Mouse (Mus musculus): Measurements from ENCODE around the gene Cntn2.
A peak's percentile ranks its signal among the peaks of the same experiment; 100 is the strongest.

Gene Cntn2

GRCm38 (mm10) chr1:132557901-132558631 lies 15.0 kb upstream of the Cntn2 start:
- DNase-seq (ENCODE audit: low read depth, low spot score): peak; percentile 59

DNA sequence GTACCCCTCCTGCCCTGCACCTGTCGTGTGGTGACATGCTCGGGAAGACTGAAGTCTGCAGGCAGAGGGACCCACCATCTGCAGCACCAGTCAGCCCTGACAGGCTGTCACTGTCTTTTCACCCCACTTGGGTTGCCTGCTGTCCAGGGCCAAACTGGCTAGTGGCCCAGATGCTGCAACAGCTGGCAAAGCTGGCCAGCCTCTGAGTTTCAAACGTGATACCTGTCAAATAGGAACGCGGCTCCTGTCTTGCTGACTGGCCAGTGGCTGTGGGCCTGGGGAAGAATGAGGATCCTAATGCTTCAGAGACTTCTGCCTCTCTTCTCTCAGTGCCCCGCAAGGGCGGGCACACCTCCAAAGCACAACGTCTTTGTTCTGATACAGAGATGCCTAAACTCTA lies 733 bp upstream of the Cntn2 start:
- no peak for DNase-seq (ENCODE audit: low read depth, low spot score)

DNA sequence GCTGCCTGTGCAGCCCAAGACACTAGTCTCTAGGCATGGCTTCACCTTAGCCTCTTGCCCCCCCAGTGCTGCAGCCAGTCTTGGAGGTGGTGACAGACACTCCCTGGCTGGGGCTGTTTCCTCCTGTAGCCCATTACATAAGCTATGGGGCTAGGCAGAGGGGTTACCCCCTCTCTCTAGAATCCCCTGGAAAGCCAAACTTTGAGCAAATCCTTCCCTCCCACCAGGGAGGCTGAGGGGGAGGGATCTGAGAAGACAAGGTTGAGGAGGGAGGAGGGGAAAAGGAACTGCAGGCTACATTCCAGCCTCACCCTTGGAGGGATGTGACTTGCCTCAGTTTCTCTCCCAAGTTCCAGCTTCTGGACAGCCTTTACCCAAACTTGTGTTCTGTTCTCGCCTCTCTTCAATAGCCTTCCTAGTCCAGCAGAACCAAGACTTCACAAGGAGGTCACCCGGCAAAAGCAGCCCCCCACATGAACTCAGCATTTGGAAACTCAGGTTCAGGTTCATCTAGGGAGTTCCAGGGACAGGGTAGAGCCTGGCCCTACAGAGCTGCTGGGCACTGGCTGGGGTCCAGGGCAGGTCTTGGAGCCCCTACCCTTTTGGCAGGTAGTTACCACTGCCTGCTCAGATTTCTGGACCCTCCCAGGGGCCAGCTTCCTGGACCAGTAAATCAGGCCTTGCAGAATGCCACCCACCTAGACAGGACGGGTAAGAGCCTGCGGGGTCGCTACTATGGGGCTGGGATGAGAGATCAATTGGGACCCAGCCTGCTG lies 1.0 kb downstream of the Cntn2 start:
- DNase-seq (ENCODE audit: low read depth, low spot score): no peak

GRCm38 (mm10) chr1:132541171-132541823 lies 1.8 kb downstream of the Cntn2 start:
- DNase-seq (ENCODE audit: low read depth, low spot score): no peak

DNA sequence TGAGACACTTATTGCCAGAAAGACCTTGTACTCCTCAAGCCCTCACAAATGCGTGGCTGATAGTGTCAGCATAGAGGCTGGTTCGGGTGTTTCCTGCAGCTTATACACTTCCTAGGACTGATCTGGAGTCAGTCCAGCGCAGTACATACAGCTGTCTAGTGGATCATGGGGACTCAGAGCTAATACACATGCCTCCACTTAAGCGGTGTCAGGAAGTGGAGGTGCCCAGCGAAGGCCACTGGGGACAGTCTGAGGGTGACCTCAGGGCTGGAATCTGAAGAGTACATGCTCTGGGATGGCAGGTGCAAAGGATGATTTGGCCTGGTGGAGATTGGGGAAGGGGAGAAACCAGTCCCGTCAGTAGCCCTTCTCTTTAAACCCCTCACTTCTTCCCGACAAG lies 2.4 kb downstream of the Cntn2 start:
- no peak for DNase-seq (ENCODE audit: low read depth, low spot score)

DNA sequence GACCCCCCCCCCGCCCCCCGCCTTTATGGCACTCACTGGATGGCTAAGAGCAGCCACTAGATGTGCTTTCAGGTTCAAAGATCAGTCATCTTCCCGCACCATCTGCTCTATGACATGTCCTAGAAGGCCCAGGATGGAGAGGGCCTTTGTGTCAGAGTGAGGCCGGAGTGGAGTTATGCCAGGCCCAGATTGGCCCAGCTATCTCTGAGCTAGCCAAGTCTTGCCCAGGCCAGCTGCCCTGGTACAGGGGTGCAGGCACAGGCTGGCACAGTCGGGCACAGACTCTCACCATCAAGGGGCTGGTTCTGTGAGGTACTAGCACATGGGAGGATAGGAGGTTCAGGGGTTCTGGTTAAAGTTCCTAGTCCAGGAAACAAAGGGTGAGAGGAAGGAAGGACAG lies 5.3 kb downstream of the Cntn2 start:
- DNase-seq (ENCODE audit: low read depth, low spot score): no peak

- DNase-seq (ENCODE audit: low read depth, low spot score): no peak
Observed at GRCm38 (mm10) chr1:132536416-132536815, 6.6 kb downstream of the Cntn2 start.

- no peak for DNase-seq (ENCODE audit: low read depth, low spot score)
Observed at GRCm38 (mm10) chr1:132535541-132535940, 7.5 kb downstream of the Cntn2 start.

DNA sequence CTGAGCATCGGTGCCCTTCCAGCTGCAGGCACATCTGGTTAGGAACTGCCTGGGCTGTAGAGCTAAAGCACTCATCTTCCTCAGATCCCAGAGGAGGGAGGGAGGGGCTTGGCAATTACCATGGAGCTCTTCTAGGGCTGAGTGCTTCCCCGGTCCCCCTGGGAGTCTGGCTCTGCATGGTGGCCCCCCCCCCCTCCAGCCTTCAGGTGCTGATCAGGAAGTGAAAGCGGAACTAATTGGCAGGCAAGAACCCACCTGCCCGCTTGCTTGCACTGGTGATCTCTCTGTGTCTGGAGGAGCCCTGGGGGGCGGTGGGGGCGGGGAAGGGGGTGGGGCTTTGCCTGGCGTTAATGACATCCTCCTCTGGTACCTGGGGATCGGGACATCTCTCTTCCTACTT lies 9.2 kb downstream of the Cntn2 start:
- no peak for DNase-seq (ENCODE audit: low read depth, low spot score)

- no peak for DNase-seq (ENCODE audit: low read depth, low spot score)
Observed at GRCm38 (mm10) chr1:132532521-132532920, 10.5 kb downstream of the Cntn2 start.

DNA sequence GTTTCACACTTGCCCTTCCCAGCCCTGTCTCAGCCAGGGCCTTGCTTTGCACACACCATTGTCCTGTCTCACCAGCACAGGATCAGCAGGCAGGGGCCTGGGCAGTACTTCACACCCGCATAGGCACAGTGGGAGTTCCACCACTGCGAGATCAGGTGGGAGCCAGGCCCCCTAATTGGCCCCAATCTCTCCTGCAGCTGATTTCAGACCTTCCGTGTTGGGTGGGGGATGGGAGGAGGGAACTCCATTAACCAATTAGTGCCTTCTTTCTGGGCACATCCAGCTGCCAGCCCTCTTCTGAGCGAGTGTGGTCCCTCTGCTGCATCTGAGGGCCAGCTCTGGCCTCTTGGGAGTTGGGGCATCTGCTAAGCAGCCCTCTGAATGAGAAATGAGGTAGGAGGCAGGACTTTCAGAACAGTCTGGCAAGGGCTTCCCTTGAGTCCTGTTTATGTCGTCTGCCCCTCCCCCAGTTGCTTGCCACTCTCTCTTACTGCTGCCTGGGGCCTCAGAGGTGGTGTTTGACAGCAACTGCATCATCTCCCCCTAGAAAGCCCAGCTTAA lies 12.3 kb downstream of the Cntn2 start:
- no peak for DNase-seq (ENCODE audit: low read depth, low spot score)

GRCm38 (mm10) chr1:132528647-132529334 lies 14.3 kb downstream of the Cntn2 start:
- no peak for DNase-seq (ENCODE audit: low read depth, low spot score)

DNA sequence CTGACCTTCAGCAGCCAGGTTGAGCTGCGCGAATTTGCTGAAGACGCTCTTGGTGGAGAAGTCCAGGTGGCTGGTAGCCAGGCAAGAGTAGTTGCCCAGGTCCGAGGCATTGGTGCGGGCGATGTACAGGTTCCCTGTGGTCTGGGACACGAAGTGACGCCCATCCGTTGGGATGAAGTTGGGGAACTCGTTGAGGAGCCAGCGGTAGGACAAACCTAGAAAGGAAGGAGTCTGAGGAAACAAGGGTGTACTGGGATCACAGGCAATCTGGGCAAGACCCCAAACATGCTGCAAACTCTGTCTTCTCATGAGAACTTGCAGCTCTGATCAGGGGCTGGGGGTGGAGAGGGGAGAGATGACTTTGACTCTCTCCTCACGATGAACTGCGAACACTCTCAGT lies 15.0 kb downstream of the Cntn2 start:
- DNase-seq (ENCODE audit: low read depth, low spot score): no peak

DNA sequence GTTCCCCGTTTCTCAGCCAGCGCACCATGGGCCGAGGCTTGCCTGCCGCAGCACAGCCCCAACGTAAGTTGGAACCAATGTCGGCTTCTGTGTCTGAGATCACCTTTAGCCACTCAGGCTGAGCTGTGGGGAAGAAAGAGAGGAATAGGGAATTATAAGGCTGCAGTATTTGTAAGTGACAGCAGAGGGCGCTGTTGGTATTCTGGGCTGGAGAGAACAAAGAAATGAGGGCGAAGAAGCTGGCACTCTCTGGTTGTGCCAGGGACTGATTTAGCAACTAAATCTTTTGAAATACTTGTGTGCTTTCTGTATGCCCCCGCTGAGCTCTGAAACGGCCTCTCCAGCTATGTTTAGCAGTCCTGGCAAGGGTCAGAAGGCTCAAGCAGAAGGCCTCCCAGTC lies 17.2 kb downstream of the Cntn2 start:
- DNase-seq (ENCODE audit: low read depth, low spot score): peak; percentile 79

DNA sequence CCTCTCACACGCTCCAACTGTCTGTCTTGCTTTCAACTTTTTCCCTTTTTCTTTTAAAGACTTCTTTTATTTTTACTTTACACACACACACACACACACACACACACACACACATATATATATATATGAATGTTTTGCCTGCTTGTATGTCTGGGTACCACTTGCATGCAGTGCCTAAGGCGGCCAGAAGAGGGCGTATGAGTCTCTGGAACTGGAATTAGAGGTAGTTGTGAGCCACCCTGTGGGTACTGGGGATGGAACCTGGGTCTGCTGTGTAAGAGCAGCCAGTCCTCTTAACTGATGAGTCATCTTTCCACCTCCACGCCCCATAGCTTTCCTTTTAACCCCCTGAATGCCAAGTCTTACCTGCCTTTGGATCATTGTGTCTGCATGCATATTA lies 19.1 kb downstream of the Cntn2 start:
- DNase-seq (ENCODE audit: low read depth, low spot score): no peak

DNA sequence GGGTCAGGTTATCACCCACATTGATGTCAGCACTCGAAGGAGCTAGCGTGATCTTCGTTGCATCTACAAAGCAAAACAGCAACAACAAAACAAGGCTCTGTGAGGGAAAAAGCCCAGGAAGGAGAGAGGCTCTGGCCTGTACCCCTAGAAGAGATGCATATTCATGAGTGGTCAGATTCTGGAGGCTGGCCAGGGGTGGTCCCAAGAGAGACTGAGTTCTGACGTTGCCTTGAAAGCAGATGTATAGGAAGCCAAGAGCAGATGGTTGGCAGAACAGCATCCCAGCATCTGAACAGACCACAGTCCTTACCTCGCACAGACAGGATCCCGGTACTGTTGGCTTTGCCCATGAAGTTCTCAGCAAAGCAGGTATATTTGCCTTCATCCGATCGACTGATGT lies 20.0 kb downstream of the Cntn2 start:
- no peak for DNase-seq (ENCODE audit: low read depth, low spot score)

DNA sequence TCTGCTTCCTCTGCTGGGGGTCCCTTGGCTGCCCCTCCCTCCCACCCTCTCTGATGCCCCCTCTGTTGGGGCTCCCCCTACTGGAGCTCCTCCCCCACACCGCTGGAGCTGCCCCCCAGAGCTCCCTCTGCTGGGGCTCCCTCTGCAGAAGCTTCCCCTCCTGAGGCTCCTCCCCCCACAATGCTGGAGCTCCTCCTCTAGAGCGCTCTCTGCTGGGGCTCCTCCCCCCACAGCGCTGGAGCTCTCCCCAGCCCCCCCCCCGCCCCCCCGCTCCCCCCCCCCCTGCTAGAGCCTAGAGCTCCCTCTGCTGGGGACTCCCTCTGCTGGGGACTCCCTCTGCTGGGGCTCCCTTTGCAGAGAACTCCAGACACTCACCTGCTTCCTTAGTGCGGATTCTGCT lies 22.3 kb downstream of the Cntn2 start:
- peak; percentile 81 for DNase-seq (ENCODE audit: low read depth, low spot score)

- no peak for DNase-seq (ENCODE audit: low read depth, low spot score)
Observed at GRCm38 (mm10) chr1:132519734-132520133, 23.3 kb downstream of the Cntn2 start.

DNA sequence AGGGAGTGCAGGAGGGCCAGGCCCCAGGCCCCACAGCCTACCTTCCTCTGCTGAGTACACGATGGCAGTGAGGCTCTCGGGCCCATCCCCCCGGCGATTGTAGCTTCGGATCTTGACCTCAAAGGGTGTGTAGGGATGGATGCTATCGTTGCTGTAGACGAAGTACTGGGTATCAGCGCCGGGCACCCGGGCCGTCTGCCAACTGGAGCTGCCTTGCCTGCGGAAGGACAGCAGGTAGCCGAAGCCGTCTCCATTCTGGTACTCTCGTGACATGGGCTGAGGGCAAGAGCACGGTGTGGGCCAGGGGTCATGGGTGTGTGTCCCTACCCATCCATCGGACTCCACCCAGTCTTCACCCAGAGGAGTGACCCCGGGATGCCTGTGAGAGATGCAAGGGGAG lies 24.4 kb downstream of the Cntn2 start:
- no peak for DNase-seq (ENCODE audit: low read depth, low spot score)

DNA sequence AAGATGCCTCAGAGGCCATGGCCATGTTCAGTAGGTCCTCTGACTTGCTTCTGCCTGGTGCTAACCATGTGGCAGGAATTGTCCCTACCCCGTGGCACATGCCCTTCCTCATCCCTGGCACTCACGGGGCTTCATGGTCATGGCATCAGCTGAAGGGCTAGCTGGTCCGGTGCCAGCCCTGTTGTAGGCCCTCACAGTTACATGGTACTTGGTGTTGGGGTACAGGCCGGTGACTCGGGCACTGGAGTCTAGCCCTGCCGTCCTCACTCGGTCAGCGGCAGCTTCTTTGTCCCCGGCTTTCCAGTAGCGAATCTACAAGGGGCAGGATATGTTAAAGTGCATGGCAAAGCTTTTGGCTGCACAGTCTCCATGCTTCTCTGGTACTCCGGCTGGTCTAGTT lies 26.3 kb downstream of the Cntn2 start:
- no peak for DNase-seq (ENCODE audit: low read depth, low spot score)

DNA sequence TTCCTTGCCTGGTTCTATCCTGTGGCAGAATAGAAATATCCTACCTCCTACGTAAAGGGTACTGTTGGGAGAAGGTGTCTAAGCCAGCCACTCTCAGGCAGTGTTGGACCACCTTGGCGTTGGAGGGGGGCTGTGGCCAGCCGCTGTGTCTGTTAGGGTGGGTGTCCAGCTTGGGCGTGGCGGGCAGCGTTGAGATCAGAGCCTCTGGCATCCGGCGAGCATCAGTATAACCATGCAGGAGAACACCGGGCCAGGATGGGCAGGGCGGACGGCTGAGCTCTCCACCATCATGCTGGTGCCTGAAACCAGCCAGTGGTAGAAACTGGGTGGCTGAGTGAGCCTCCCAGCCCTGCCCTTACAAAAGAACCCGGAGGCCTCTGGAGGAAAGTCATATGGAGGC lies 27.7 kb downstream of the Cntn2 start:
- DNase-seq (ENCODE audit: low read depth, low spot score): no peak

- no peak for DNase-seq (ENCODE audit: low read depth, low spot score)
Observed at GRCm38 (mm10) chr1:132512106-132512505, 30.9 kb downstream of the Cntn2 start.

Measured in retina, postnatal 7 days (tissue).